Mouse (Mus musculus) forebrain, embryonic 15.5 days (tissue): ENCODE data around the gene Mas1. TPM values are rescaled to one million over a fixed set of nuclear protein-coding genes. Genes with fewer than 3 reads are reported as not detected.

Experiments used
- ATAC-seq: fragments of 200-750 bp; cut with Nextera tagmentation; replicated peaks from 2 replicates; pipeline ENCODE4 v1.8.0; 2017; ENCODE audit warnings: mild to moderate bottlenecking, moderate TSS enrichment, moderate library complexity
- H3K27ac ChIP-seq: fragments of 300-500 bp; sonication (generic); replicated peaks from 2 replicates; pipeline ENCODE4 v1.5.1; 2015; ENCODE audit warnings: mild to moderate bottlenecking, inconsistent platforms
- H3K27me3 ChIP-seq: fragments of 300-500 bp; sonication (generic); 2 replicates; pipeline ENCODE4 v1.6.1; 2015; ENCODE audit warnings: inconsistent platforms
- H3K36me3 ChIP-seq: fragments of 300-500 bp; sonication (generic); 2 replicates; pipeline ENCODE4 v1.6.1; 2015; ENCODE audit warnings: mild to moderate bottlenecking, inconsistent platforms
- H3K4me1 ChIP-seq: fragments of 300-500 bp; sonication (generic); 2 replicates; pipeline ENCODE4 v1.6.1; 2015; ENCODE audit warnings: inconsistent platforms
- H3K4me2 ChIP-seq: fragments of 300-500 bp; sonication (generic); replicated peaks from 2 replicates; pipeline ENCODE4 v1.6.1; 2015; ENCODE audit warnings: mild to moderate bottlenecking, inconsistent platforms
- H3K4me3 ChIP-seq: fragments of 300-500 bp; sonication (generic); 2 replicates; pipeline ENCODE4 v1.5.1; 2015; ENCODE audit warnings: mild to moderate bottlenecking, inconsistent platforms
- H3K9ac ChIP-seq: fragments of 300-500 bp; sonication (generic); replicated peaks from 2 replicates; pipeline ENCODE4 v1.6.1; 2015; ENCODE audit warnings: mild to moderate bottlenecking, inconsistent platforms
- H3K9me3 ChIP-seq: fragments of 300-500 bp; sonication (generic); 2 replicates; pipeline ENCODE4 v1.6.1; 2016; ENCODE audit warnings: inconsistent platforms
- WGBS: fragments of 180-500 bp; shearing (Covaris S2); methylation state at CpG from one replicate; pipeline ENCODE4 v1.1.7; 2015; ENCODE audit warnings: mixed read lengths; 5-methylcytosine and 5-hydroxymethylcytosine counted together
- polyA plus RNA-seq: library from polyadenylated mRNA; unstranded; fragments of >200 nt; fragmentation: Nextera tagmentation; extraction: Ambion mirVana; gene quantifications from 2 replicates; pipeline ENCODE4 v1.2.1, GENCODE M21; 2015

The Mas1 gene
- 0.23 and 0.28 TPM in 2 replicates for polyA plus RNA-seq

GRCm38 (mm10) chr17:12868043-12868442 is at the start of gene Mas1:
Gene Mas1, minus strand, starts transcription at chr17:12868143.
- Histone ChIP-seq H3K9ac (no peak within 1 kb of the TSS), H3K36me3 (no peaks in the 10 kb centered on the region), H3K4me2 (no peak within 1 kb of the TSS), H3K9me3 (no peaks in the 10 kb centered on the region), H3K27ac (no peak within 1 kb of the TSS), H3K4me3 (no peak within 1 kb of the TSS), H3K27me3 (no peaks in the 10 kb centered on the region), H3K4me1 (no peaks in the 10 kb centered on the region)
- 66% methylated on average over 2 of the region's 2 CpGs for WGBS
- ATAC-seq: no peak

- peak overlapping the region; percentile 87 for H3K27ac ChIP-seq
- peaks cover 20% of the 10 kb centered on the region for H3K4me1 ChIP-seq
- no peaks in the 10 kb centered on the region for H3K27me3 ChIP-seq
- H3K9me3 ChIP-seq: no peaks in the 10 kb centered on the region
- H3K9ac ChIP-seq: peak overlapping the region; percentile 93
- peak overlapping the region; percentile 77 for H3K4me3 ChIP-seq
- H3K36me3 ChIP-seq: peaks cover 58% of the 10 kb centered on the region
- peak overlapping the region; percentile 58 for H3K4me2 ChIP-seq
- ATAC-seq: peak; percentile 64; the same call in 1 of the 2 replicates
- under 1% methylated on average over 40 of the region's 40 CpGs for WGBS
Observed at GRCm38 (mm10) chr17:12916588-12917380, 48.8 kb upstream of the Mas1 start.

GRCm38 (mm10) chr17:12915881-12916583 is 48.1 kb upstream of the Mas1 start, which contains the start of gene Mrpl18:
Gene Mrpl18, minus strand, starts transcription at chr17:12916345.
- peaks cover 20% of the 10 kb centered on the region for H3K4me1 ChIP-seq
- peak within 1 kb of the TSS; percentile 77 for H3K4me3 ChIP-seq
- peak within 1 kb of the TSS; percentile 93 for H3K9ac ChIP-seq
- peak within 1 kb of the TSS; percentile 88 for H3K27ac ChIP-seq
- WGBS: under 1% methylated on average over 56 of the region's 56 CpGs
- peak within 1 kb of the TSS; percentile 88 for H3K4me2 ChIP-seq
- H3K36me3 ChIP-seq: peaks cover 57% of the 10 kb centered on the region
- ATAC-seq: peak; percentile 99
- H3K9me3 ChIP-seq: no peaks in the 10 kb centered on the region
- no peaks in the 10 kb centered on the region for H3K27me3 ChIP-seq

- WGBS: 1% methylated on average over 18 of the region's 18 CpGs
- Histone ChIP-seq H3K4me1 (peaks cover 20% of the 10 kb centered on the region), H3K27ac (peak within 1 kb of the TSS; percentile 88), H3K9me3 (no peaks in the 10 kb centered on the region), H3K4me2 (peak within 1 kb of the TSS; percentile 88), H3K4me3 (peak within 1 kb of the TSS; percentile 77), H3K36me3 (peaks cover 57% of the 10 kb centered on the region), H3K9ac (peak within 1 kb of the TSS; percentile 93), H3K27me3 (no peaks in the 10 kb centered on the region)
- peak; percentile 0; the same call in 1 of the 2 replicates for ATAC-seq
Observed at GRCm38 (mm10) chr17:12915488-12915880, 47.5 kb upstream of the Mas1 start, which contains the start of gene Tcp1. Gene Tcp1, plus strand, starts transcription at chr17:12915701.

- 90% methylated on average over 8 of the region's 8 CpGs for WGBS
- no peak overlapping the region for H3K9ac ChIP-seq
- no peaks in the 10 kb centered on the region for H3K27me3 ChIP-seq
- no peak overlapping the region for H3K27ac ChIP-seq
- no peak for ATAC-seq
- H3K9me3 ChIP-seq: no peaks in the 10 kb centered on the region
- peaks cover 40% of the 10 kb centered on the region for H3K36me3 ChIP-seq
- H3K4me2 ChIP-seq: no peak overlapping the region
- peaks cover 7% of the 10 kb centered on the region for H3K4me1 ChIP-seq
- H3K4me3 ChIP-seq: no peak overlapping the region
Observed at GRCm38 (mm10) chr17:12910391-12910790, 42.4 kb upstream of the Mas1 start.

GRCm38 (mm10) chr17:12909361-12910280 is 41.7 kb upstream of the Mas1 start, which contains the start of gene Pnldc1:
Gene Pnldc1, minus strand, starts transcription at chr17:12910230.
- no peak within 1 kb of the TSS for H3K27ac ChIP-seq
- no peak within 1 kb of the TSS for H3K9ac ChIP-seq
- no peak for ATAC-seq
- H3K4me2 ChIP-seq: no peak within 1 kb of the TSS
- 83% methylated on average over 35 of the region's 35 CpGs for WGBS
- H3K9me3 ChIP-seq: no peaks in the 10 kb centered on the region
- no peaks in the 10 kb centered on the region for H3K4me1 ChIP-seq
- H3K27me3 ChIP-seq: no peaks in the 10 kb centered on the region
- peaks cover 45% of the 10 kb centered on the region for H3K36me3 ChIP-seq
- no peak within 1 kb of the TSS for H3K4me3 ChIP-seq

- Histone ChIP-seq H3K4me3 (no peak overlapping the region), H3K9ac (no peak overlapping the region), H3K4me2 (no peak overlapping the region), H3K36me3 (peaks cover 16% of the 10 kb centered on the region; the same call in 1 of the 2 replicates), H3K4me1 (peaks cover 11% of the 10 kb centered on the region), H3K9me3 (no peaks in the 10 kb centered on the region), H3K27ac (no peak overlapping the region), H3K27me3 (no peaks in the 10 kb centered on the region)
- WGBS: 92% methylated on average over 9 of the region's 9 CpGs
- no peak for ATAC-seq
Observed at GRCm38 (mm10) chr17:12906436-12906835, 38.5 kb upstream of the Mas1 start.

GRCm38 (mm10) chr17:12905810-12906209 is 37.9 kb upstream of the Mas1 start:
- WGBS: 91% methylated on average over 4 of the region's 4 CpGs

GRCm38 (mm10) chr17:12904349-12904748 is 36.4 kb upstream of the Mas1 start:
- Histone ChIP-seq H3K4me2 (no peak overlapping the region), H3K36me3 (peaks cover 5% of the 10 kb centered on the region; the same call in 1 of the 2 replicates), H3K27ac (peak overlapping the region; percentile 70; the same call in 1 of the 2 replicates), H3K9me3 (no peaks in the 10 kb centered on the region), H3K4me1 (peaks cover 11% of the 10 kb centered on the region), H3K4me3 (no peak overlapping the region), H3K27me3 (no peaks in the 10 kb centered on the region), H3K9ac (no peak overlapping the region)
- ATAC-seq: no peak
- WGBS: 71% methylated on average over 1 of the region's 1 CpGs

More at GRCm38 (mm10) chr17:12905810-12906209, 37.9 kb upstream of the Mas1 start:
- peaks cover 11% of the 10 kb centered on the region; the same call in 1 of the 2 replicates for H3K36me3 ChIP-seq
- peaks cover 11% of the 10 kb centered on the region for H3K4me1 ChIP-seq
- no peak overlapping the region for H3K9ac ChIP-seq
- no peak overlapping the region for H3K27ac ChIP-seq
- H3K27me3 ChIP-seq: no peaks in the 10 kb centered on the region
- no peaks in the 10 kb centered on the region for H3K9me3 ChIP-seq
- H3K4me2 ChIP-seq: no peak overlapping the region
- no peak overlapping the region for H3K4me3 ChIP-seq
- ATAC-seq: no peak

GRCm38 (mm10) chr17:12903372-12904333 is 35.7 kb upstream of the Mas1 start:
- Histone ChIP-seq H3K9me3 (no peaks in the 10 kb centered on the region), H3K4me3 (no peak overlapping the region), H3K4me2 (no peak overlapping the region), H3K36me3 (peaks cover 5% of the 10 kb centered on the region; the same call in 1 of the 2 replicates), H3K27ac (peak overlapping the region; percentile 70), H3K4me1 (peaks cover 11% of the 10 kb centered on the region), H3K9ac (no peak overlapping the region), H3K27me3 (no peaks in the 10 kb centered on the region)
- WGBS: 8% methylated on average over 11 of the region's 12 CpGs
- ATAC-seq: peak; percentile 60
